Comparison of ENCODE assay signal across 9 mouse cellular contexts in genomic region chr5:28465099-28465406, GRCm38 (mm10). TPM values are rescaled to one million over a fixed set of nuclear protein-coding genes. Genes with fewer than 3 reads are reported as not detected.
DNase-seq lines count a peak whose midpoint lies in the region; ATAC-seq lines count a peak whose summit lies in the region.
"Had no signal": no experiment of that assay in that cellular context is flagged by ENCODE, and none has a peak within 500 bp of the region (broad histone marks: within the 10 kb centered on the region; RNA-seq: fewer than 3 reads in every experiment).

No protein-coding gene starts in this region.

- no peak overlapping the region for H3K27ac ChIP-seq in embryonic facial prominence, embryonic 11.5 days (replicated peaks; ENCODE audit: low read depth, low read length)
- peak overlapping the region; percentile 78 for H3K27ac ChIP-seq in intestine, embryonic 15.5 days
- H3K27ac ChIP-seq in limb, embryonic 13.5 days, result no peak overlapping the region
- 0 out of 2 replicates have a peak overlapping the region, but pooled peaks have one; percentile 33 for H3K27ac ChIP-seq in neural tube, embryonic 13.5 days (replicated peaks)
- H3K27ac ChIP-seq: macrophage had no signal

- peak overlapping the region; percentile 46; the same call in 1 of the 2 replicates for H3K9ac ChIP-seq in embryonic facial prominence, embryonic 11.5 days (replicated peaks; ENCODE audit: low read length)
- H3K9ac ChIP-seq in intestine, embryonic 15.5 days, result peak overlapping the region; percentile 59
- no peak overlapping the region for H3K9ac ChIP-seq in limb, embryonic 13.5 days
- H3K9ac ChIP-seq in neural tube, embryonic 13.5 days, result peak overlapping the region; percentile 68

- H3K4me3 ChIP-seq in embryonic facial prominence, embryonic 11.5 days (ENCODE audit: low read depth, low read length), result peak overlapping the region; percentile 47
- peak overlapping the region; percentile 52 for H3K4me3 ChIP-seq in intestine, embryonic 15.5 days (replicated peaks)
- peak overlapping the region; percentile 53 for H3K4me3 ChIP-seq in limb, embryonic 13.5 days
- peak overlapping the region; percentile 51 for H3K4me3 ChIP-seq in neural tube, embryonic 13.5 days

- peak; percentile 24 for DNase-seq in layer of hippocampus, adult 11-12 months (ENCODE audit: low spot score)
- no peak for DNase-seq in layer of hippocampus, adult 9-10 months (ENCODE audit: low spot score)
- DNase-seq in embryonic facial prominence, embryonic 11.5 days (ENCODE audit: low spot score), result peak; percentile 57
- no peak for DNase-seq in cerebellum, adult 8-10 months

- no peaks in the 10 kb centered on the region for H3K36me3 ChIP-seq in embryonic facial prominence, embryonic 11.5 days (replicated peaks; ENCODE audit: control insufficient read depth, insufficient read depth, low read depth, low read length)
- H3K36me3 ChIP-seq in intestine, embryonic 15.5 days, result no peaks in the 10 kb centered on the region
- H3K36me3 ChIP-seq in limb, embryonic 13.5 days, result no peaks in the 10 kb centered on the region
- no peaks in the 10 kb centered on the region for H3K36me3 ChIP-seq in neural tube, embryonic 13.5 days

- peaks cover 88% of the 10 kb centered on the region for H3K27me3 ChIP-seq in embryonic facial prominence, embryonic 11.5 days (ENCODE audit: control insufficient read depth, insufficient read depth, low read length)
- peaks cover 88% of the 10 kb centered on the region for H3K27me3 ChIP-seq in intestine, embryonic 15.5 days (replicated peaks)
- peaks cover 100% of the 10 kb centered on the region for H3K27me3 ChIP-seq in limb, embryonic 13.5 days
- peaks cover 100% of the 10 kb centered on the region for H3K27me3 ChIP-seq in neural tube, embryonic 13.5 days

- H3K4me1 ChIP-seq in embryonic facial prominence, embryonic 11.5 days (ENCODE audit: control insufficient read depth, insufficient read depth, low read length), result peaks cover 6% of the 10 kb centered on the region
- peaks cover 11% of the 10 kb centered on the region; the same call in 1 of the 2 replicates for H3K4me1 ChIP-seq in intestine, embryonic 15.5 days (replicated peaks)
- H3K4me1 ChIP-seq in limb, embryonic 13.5 days, result peaks cover 43% of the 10 kb centered on the region
- H3K4me1 ChIP-seq in neural tube, embryonic 13.5 days (replicated peaks), result peaks cover 53% of the 10 kb centered on the region

- no peaks in the 10 kb centered on the region for H3K9me3 ChIP-seq in embryonic facial prominence, embryonic 11.5 days (replicated peaks; ENCODE audit: control insufficient read depth, low read length)
- H3K9me3 ChIP-seq in intestine, embryonic 15.5 days, result no peaks in the 10 kb centered on the region
- H3K9me3 ChIP-seq in limb, embryonic 13.5 days, result no peaks in the 10 kb centered on the region
- H3K9me3 ChIP-seq in neural tube, embryonic 13.5 days, result no peaks in the 10 kb centered on the region

- peak overlapping the region; percentile 92 for H3K4me2 ChIP-seq in embryonic facial prominence, embryonic 11.5 days (ENCODE audit: low read depth, low read length)
- H3K4me2 ChIP-seq in intestine, embryonic 15.5 days (replicated peaks), result peak overlapping the region; percentile 79
- H3K4me2 ChIP-seq in limb, embryonic 13.5 days (replicated peaks), result peak overlapping the region; percentile 92
- H3K4me2 ChIP-seq in neural tube, embryonic 13.5 days, result peak overlapping the region; percentile 82

- WGBS in embryonic facial prominence, embryonic 11.5 days, result 0% methylated on average over 28 of the region's 29 CpGs
- under 1% methylated on average over 29 of the region's 29 CpGs for WGBS in intestine, embryonic 15.5 days
- 0% methylated on average over 29 of the region's 29 CpGs for WGBS in limb, embryonic 13.5 days
- under 1% methylated on average over 29 of the region's 29 CpGs for WGBS in neural tube, embryonic 13.5 days

- 0 out of 2 replicates have a peak, but pooled peaks have one; percentile 2 for ATAC-seq in embryonic facial prominence, embryonic 11.5 days (replicated peaks; ENCODE audit: insufficient number of reproducible peaks, low FRiP score, low TSS enrichment, low read depth)
- no peak for ATAC-seq in intestine, embryonic 15.5 days
- ATAC-seq in limb, embryonic 13.5 days (ENCODE audit: low FRiP score, low read depth), result peak; percentile 9; the same call in 1 of the 2 replicates
- ATAC-seq in neural tube, embryonic 13.5 days (ENCODE audit: low read depth), result peak; percentile 68
- ATAC-seq in activated CD4-positive, CD25-positive, alpha-beta regulatory T cell, adult 4 months, result no peak

RNA-seq across cellular contexts. Expression of gene Shh, which starts 2.0 kb away (rescaled TPM):
- 1.6 and 2.9 TPM in 2 replicates for polyA plus RNA-seq in embryonic facial prominence, embryonic 11.5 days (2014; fragmentation: Nextera tagmentation; extraction: Ambion mirVana)
- 6.3 and 8.6 TPM in 2 replicates for polyA plus RNA-seq in intestine, embryonic 15.5 days (2015; fragmentation: Nextera tagmentation; extraction: Ambion mirVana)
- not detected in 2 replicates for polyA plus RNA-seq in limb, embryonic 13.5 days (2015; fragmentation: Nextera tagmentation; extraction: Ambion mirVana)
- polyA plus RNA-seq in neural tube, embryonic 13.5 days (2015; fragmentation: Nextera tagmentation; extraction: Ambion mirVana), result 1.9 and 2.0 TPM in 2 replicates
- polyA plus RNA-seq in activated CD4-positive, CD25-positive, alpha-beta regulatory T cell, adult 4 months (2017; shearing (Covaris generic)), result not detected
- polyA plus RNA-seq: macrophage had no signal

Comparison
In these comparisons a context has a peak if more than half of its experiments do, and no peak if none do; other contexts are left out.
1. DNase-seq: peak in layer of hippocampus, adult 11-12 months (single experiment) and embryonic facial prominence, embryonic 11.5 days (single experiment); none in layer of hippocampus, adult 9-10 months (single experiment) and cerebellum, adult 8-10 months (single experiment).
2. ATAC-seq: peak in embryonic facial prominence, embryonic 11.5 days (single experiment), limb, embryonic 13.5 days (single experiment) and neural tube, embryonic 13.5 days (single experiment); none in intestine, embryonic 15.5 days (single experiment) and activated CD4-positive, CD25-positive, alpha-beta regulatory T cell, adult 4 months (single experiment).
3. H3K27ac ChIP-seq: peak in intestine, embryonic 15.5 days (single experiment) and neural tube, embryonic 13.5 days (single experiment); none in embryonic facial prominence, embryonic 11.5 days (single experiment) and limb, embryonic 13.5 days (single experiment).
4. Peak in every context shown above with its lines, with median percentiles within 50 percentile points of each other: H3K4me2 ChIP-seq and H3K4me3 ChIP-seq.